Mouse (Mus musculus) myocyte (in vitro differentiated cells): ENCODE data around the gene 1700020D05Rik. TPM values are rescaled to one million over a fixed set of nuclear protein-coding genes. Genes with fewer than 3 reads are reported as not detected.

Source experiments
- H3K27me3 ChIP-seq: one replicate; pipeline ENCODE4 v1.6.1; 2011; ENCODE audit not compliant: control insufficient read depth, insufficient read depth, insufficient read length
- H3K36me3 ChIP-seq: one replicate; pipeline ENCODE4 v1.6.1; 2011; ENCODE audit not compliant: control insufficient read depth, insufficient read depth
- H3K4me2 ChIP-seq: one replicate; pipeline ENCODE4 v1.6.1; 2011; ENCODE audit warnings: low read depth, control low read depth
- H3K4me3 ChIP-seq: one replicate; pipeline ENCODE4 v1.5.1; 2011; ENCODE audit warnings: mild to moderate bottlenecking, control low read depth, moderate library complexity
- H3K79me2 ChIP-seq: one replicate; pipeline ENCODE4 v1.6.1; 2011; ENCODE audit not compliant: control insufficient read depth, insufficient read depth
- H3ac ChIP-seq: one replicate; pipeline ENCODE4 v1.6.1; 2011; ENCODE audit not compliant: control insufficient read depth, insufficient read length
- CEBPB ChIP-seq: IDR thresholded peaks from 2 replicates; pipeline ENCODE4 v1.6.1; 2011; ENCODE audit warnings: mild to moderate bottlenecking, moderate library complexity; ENCODE audit not compliant: poor library complexity, insufficient read depth, severe bottlenecking
- E2F4 ChIP-seq: IDR thresholded peaks from one replicate; pipeline ENCODE4 v1.6.1; 2011; ENCODE audit warnings: mild to moderate bottlenecking, control low read depth, moderate library complexity; ENCODE audit not compliant: insufficient read depth
- MAX ChIP-seq: IDR thresholded peaks from one replicate; pipeline ENCODE4 v1.6.1; 2011; ENCODE audit warnings: low read depth, mild to moderate bottlenecking, control low read depth
- MYOD1 ChIP-seq, 3 experiments: IDR thresholded peaks; one replicate each; pipeline ENCODE4 v1.6.1; 2011; ENCODE audit warnings: control low read depth in 2 of 3, low read depth in 2 of 3, mild to moderate bottlenecking in 2 of 3, moderate library complexity in 1 of 3; ENCODE audit not compliant: insufficient read length in 2 of 3, control insufficient read depth in 1 of 3
- MYOG ChIP-seq, 3 experiments: IDR thresholded peaks; one replicate each; pipeline ENCODE4 v1.6.1; 2011; ENCODE audit warnings: control low read depth in 2 of 3, low read depth in 2 of 3, mild to moderate bottlenecking in 2 of 3; ENCODE audit not compliant: insufficient read length in 2 of 3, control insufficient read depth in 1 of 3, insufficient read depth in 1 of 3
- POLR2A ChIP-seq: IDR thresholded peaks from one replicate; pipeline ENCODE4 v1.6.1; 2011; ENCODE audit warnings: low read depth, mild to moderate bottlenecking, control low read depth, moderate library complexity; ENCODE audit not compliant: insufficient read length
- POLR2AphosphoS2 ChIP-seq: IDR thresholded peaks from one replicate; pipeline ENCODE4 v1.6.1; 2011; ENCODE audit warnings: low read depth, control low read depth; ENCODE audit not compliant: insufficient read length
- REST ChIP-seq: IDR thresholded peaks from one replicate; pipeline ENCODE4 v1.6.1; 2011; ENCODE audit warnings: mild to moderate bottlenecking, control low read depth, moderate library complexity; ENCODE audit not compliant: insufficient read depth, insufficient read length
- SRF ChIP-seq: IDR thresholded peaks from one replicate; pipeline ENCODE4 v1.6.1; 2011; ENCODE audit warnings: low read depth; ENCODE audit not compliant: control insufficient read depth, insufficient read length
- TCF12 ChIP-seq: IDR thresholded peaks from one replicate; pipeline ENCODE4 v1.6.1; 2011; ENCODE audit warnings: mild to moderate bottlenecking, control low read depth; ENCODE audit not compliant: poor library complexity, insufficient read depth, severe bottlenecking
- TCF3 ChIP-seq: IDR thresholded peaks from one replicate; pipeline ENCODE4 v1.6.1; 2011; ENCODE audit warnings: low read depth, control low read depth; ENCODE audit not compliant: insufficient read length
- USF1 ChIP-seq: IDR thresholded peaks from one replicate; pipeline ENCODE4 v1.6.1; 2011; ENCODE audit warnings: low read depth, mild to moderate bottlenecking, control low read depth, moderate library complexity
- polyA plus RNA-seq: library from polyadenylated mRNA; unstranded; fragments of >200 nt; fragmentation: generic; extraction: Trizol; gene quantifications from one replicate; pipeline ENCODE4 v1.2.1, GENCODE M21; 2012; ENCODE audit warnings: missing spikeins

1700020D05Rik gene
- polyA plus RNA-seq, 1 experiment, result 0.17 TPM

DNA sequence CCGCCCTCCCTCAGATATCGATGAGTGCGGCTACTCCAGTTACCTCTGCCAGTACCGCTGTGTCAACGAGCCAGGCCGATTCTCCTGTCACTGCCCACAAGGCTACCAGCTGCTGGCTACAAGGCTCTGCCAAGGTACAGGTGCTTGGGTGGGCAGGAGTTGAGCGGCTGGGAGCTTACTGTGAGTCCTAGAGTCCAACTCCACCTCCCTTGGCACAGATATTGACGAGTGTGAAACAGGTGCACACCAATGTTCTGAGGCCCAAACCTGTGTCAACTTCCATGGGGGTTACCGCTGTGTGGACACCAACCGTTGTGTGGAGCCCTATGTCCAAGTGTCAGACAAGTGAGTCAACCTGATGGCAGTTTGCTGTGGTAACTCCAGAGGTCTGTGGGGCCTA is 23.6 kb downstream of the 1700020D05Rik start:
- H3K79me2 ChIP-seq, result peaks cover 13% of the 10 kb centered on the region

DNA sequence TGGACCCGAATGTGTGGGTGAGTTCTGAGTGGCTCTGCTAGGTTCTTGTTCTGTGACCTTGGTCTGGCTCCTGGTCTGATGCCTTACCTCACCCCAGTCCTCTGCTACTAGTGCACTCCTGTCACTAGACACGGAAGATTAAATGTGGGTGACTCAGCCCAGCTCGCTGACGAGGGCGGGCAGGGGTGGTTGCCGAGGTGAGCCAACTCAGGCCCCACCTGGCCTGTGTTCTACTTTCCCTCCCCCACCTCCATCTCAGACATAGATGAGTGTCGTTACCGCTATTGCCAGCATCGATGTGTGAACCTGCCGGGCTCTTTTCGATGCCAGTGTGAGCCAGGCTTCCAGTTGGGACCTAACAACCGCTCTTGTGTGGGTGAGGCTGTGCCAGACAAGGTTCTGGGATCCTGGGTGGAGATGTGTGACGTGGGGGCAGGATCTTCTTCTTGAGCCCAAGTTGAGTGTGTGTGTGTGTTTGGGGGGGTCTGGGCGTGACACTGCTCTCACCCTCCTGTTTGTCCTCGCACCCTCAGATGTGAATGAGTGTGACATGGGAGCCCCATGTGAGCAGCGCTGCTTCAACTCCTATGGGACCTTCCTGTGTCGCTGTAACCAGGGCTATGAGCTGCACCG is 25.8 kb downstream of the 1700020D05Rik start:
- H3K79me2 ChIP-seq, result peaks cover 19% of the 10 kb centered on the region
- H3K27me3 ChIP-seq, result no peaks in the 10 kb centered on the region
- H3K4me2 ChIP-seq, result no peak overlapping the region
- H3K4me3 ChIP-seq, result no peak overlapping the region
- H3K36me3 ChIP-seq, result peaks cover 9% of the 10 kb centered on the region
- no peak overlapping the region for H3ac ChIP-seq
- no peak for TF ChIP-seq SRF
- no peak for TF ChIP-seq TCF3
- peak; percentile 5 for TF ChIP-seq POLR2AphosphoS2
- no peak for TF ChIP-seq USF1

More for the DNA sequence above, 23.6 kb downstream of the 1700020D05Rik start:
- Histone ChIP-seq H3K36me3 (peaks cover 20% of the 10 kb centered on the region), H3K27me3 (no peaks in the 10 kb centered on the region), H3K4me3 (no peak overlapping the region), H3ac (no peak overlapping the region), H3K4me2 (no peak overlapping the region)
- TF ChIP-seq E2F4 (no peak), MYOD1 (IDR thresholded peaks at IDR 0.05; ENCODE audit: control insufficient read depth in 1 of 3, insufficient read length in 2 of 3, low read depth in 2 of 3) (peak in 2 of 3 experiments; percentile 54 to 69), TCF3 (no peak), MYOG (IDR thresholded peaks at IDR 0.05; ENCODE audit: control insufficient read depth in 1 of 3, insufficient read depth in 1 of 3, insufficient read length in 2 of 3, low read depth in 2 of 3) (peak in 2 of 3 experiments; percentile 12 to 51), SRF (no peak), USF1 (no peak), MAX (no peak), REST (no peak), TCF12 (no peak), POLR2A (peak; percentile 10), CEBPB (no peak), POLR2AphosphoS2 (peak; percentile 72)

DNA sequence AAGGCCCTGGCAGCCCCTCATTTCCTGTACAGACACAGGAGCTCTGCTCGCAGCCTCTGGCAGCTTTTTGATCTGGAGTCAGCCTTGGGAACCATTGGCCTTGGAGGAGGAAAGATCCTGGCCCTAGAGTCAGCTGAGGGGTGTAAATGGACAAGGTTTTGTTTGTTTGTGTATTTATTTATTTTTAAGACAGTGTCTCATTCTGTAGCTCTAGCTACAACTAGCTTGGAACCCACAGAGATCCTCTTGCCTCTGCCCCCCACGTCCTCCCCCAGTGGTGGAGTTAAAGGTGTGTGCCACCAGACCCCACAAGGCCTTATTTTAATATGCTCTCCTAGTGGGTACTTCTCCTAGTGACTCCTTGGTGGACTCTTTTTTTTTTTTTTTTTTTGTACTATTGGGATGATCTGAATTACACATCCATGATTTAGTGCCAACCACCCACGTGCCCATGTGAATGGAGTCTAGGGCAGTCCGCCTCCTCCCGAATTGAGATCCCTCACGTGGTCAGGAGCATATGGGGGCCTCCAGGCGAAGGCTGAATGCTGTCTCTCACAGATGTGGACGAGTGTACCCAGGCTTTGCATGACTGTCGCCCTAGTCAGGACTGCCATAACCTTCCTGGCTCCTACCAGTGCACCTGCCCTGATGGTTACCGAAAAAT is 26.5 kb downstream of the 1700020D05Rik start:
- Histone ChIP-seq H3K79me2 (peaks cover 19% of the 10 kb centered on the region), H3K36me3 (peaks cover 9% of the 10 kb centered on the region), H3ac (no peak overlapping the region), H3K27me3 (no peaks in the 10 kb centered on the region), H3K4me2 (no peak overlapping the region), H3K4me3 (no peak overlapping the region)
- no peak for TF ChIP-seq MAX
- no peak for TF ChIP-seq MYOD1 (IDR thresholded peaks at IDR 0.05; ENCODE audit: control insufficient read depth in 1 of 3, insufficient read length in 2 of 3, low read depth in 2 of 3)
- no peak for TF ChIP-seq MYOG (IDR thresholded peaks at IDR 0.05; ENCODE audit: control insufficient read depth in 1 of 3, insufficient read depth in 1 of 3, insufficient read length in 2 of 3, low read depth in 2 of 3)
- no peak for TF ChIP-seq REST
- TF ChIP-seq SRF, result no peak
- TF ChIP-seq TCF12, result no peak
- TF ChIP-seq POLR2AphosphoS2, result no peak
- TF ChIP-seq E2F4, result no peak
- no peak for TF ChIP-seq CEBPB
- no peak for TF ChIP-seq TCF3
- no peak for TF ChIP-seq POLR2A
- no peak for TF ChIP-seq USF1

DNA sequence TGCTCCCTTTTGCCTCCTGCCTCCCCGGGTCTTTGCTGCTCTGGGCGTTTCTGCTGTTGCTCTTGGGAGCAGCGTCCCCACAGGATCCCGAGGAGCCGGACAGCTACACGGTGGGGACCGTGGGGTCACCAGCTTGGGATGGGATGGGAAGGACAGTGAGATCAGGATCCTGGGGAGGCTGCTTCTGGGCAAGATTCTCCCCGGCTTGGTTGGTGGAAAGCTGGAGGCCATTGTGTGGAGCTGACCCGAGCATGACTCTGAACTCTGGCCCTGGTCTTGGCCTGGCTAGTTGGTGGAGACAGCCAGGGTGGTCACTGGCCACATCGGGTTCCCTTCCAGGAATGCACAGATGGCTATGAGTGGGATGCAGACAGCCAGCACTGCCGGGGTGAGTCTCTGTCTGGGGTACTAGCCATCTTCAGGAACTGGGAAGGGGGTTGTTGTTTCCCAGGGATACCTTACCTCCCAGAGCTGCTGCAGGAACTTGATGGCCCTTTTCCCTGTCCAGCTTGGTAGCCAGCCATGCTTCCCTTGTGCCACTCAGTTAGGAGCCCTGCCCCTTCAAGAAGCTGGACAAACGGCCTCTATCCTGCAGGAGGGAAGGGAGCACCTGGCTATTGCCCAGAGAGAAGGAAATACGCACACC is 28.4 kb downstream of the 1700020D05Rik start:
- H3K27me3 ChIP-seq, result no peaks in the 10 kb centered on the region
- peak overlapping the region; percentile 75 for H3ac ChIP-seq
- no peak for TF ChIP-seq E2F4
- peak; percentile 34 for TF ChIP-seq POLR2A
- peak; percentile 17 for TF ChIP-seq POLR2AphosphoS2

DNA sequence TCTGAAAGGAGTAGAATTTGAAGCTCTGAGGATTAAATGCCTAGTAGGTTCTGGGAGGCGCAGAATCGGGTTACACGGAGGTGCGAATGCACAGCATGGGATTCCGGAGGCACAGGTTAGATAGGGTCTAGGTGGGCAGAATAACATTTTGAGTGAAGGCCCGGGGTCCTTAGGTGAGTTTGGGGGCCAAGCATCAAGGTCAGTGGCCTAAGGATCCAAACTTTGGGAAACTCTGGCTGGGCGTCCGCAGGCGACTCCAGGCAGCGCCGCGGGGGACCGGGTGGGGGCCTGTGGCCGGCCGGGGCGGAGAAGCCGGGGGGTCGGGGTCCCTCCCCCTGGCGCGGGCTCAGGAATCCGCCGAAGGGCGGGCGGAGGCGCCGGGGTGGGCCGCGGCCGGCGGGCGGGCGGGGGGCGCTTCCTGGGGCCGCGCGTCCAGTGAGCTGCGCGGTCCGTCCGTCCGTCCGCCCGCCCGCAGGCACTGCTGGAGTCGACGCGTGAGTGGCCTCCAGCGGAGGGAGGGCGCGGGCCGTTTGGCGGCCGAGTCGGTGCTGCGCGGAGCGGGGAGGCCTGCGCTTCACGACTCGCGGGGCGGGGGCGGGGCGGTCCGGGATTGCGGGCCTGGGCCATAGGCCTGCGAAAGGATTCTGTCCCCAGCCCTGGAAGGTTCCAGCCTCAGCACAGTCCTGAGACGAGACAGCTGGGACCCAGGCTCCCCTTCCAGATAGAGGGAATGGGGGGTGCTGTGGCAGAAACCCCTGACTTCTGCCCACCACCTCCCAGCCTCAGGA is 29.1 kb downstream of the 1700020D05Rik start:
- H3K4me3 ChIP-seq, result peak overlapping the region; percentile 62
- peaks cover 5% of the 10 kb centered on the region for H3K36me3 ChIP-seq
- H3ac ChIP-seq, result peak overlapping the region; percentile 75
- H3K4me2 ChIP-seq, result peak overlapping the region; percentile 95
- TF ChIP-seq MYOG (IDR thresholded peaks at IDR 0.05; ENCODE audit: control insufficient read depth in 1 of 3, insufficient read depth in 1 of 3, insufficient read length in 2 of 3, low read depth in 2 of 3) (peak in 1 of 3 experiments; percentile 12), MAX (no peak), SRF (no peak), POLR2AphosphoS2 (peak; percentile 51), POLR2A (peak; percentile 73), USF1 (no peak)
- no peaks in the 10 kb centered on the region for H3K27me3 ChIP-seq
- peaks cover 19% of the 10 kb centered on the region for H3K79me2 ChIP-seq

More for the DNA sequence above, 28.4 kb downstream of the 1700020D05Rik start:
- Histone ChIP-seq H3K36me3 (peaks cover 5% of the 10 kb centered on the region), H3K79me2 (peaks cover 19% of the 10 kb centered on the region), H3K4me2 (peak overlapping the region; percentile 90), H3K4me3 (peak overlapping the region; percentile 62)
